Mouse (Mus musculus) lung, postnatal 0 days (tissue): ENCODE measurements at regions not wholly inside any gene's neighbourhood (a gene's known extent, or its start where the extent isn't known, plus 50 kb on each side); places are given as distances from the start of the nearest gene placed in this dataset.

Experiments
- ATAC-seq: fragments of 200-750 bp; cut with Nextera tagmentation; 2 replicates; pipeline ENCODE4 v1.8.0; 2017; ENCODE audit warnings: moderate library complexity
- DNase-seq: peaks from one replicate; pipeline ENCODE4 v3.0.0-alpha.2; 2016; ENCODE audit warnings: low spot score
- H3K27ac ChIP-seq: fragments of 300-500 bp; sonication (generic); 2 replicates; pipeline ENCODE4 v1.5.1; 2014; ENCODE audit warnings: antibody characterized with exemption, mild to moderate bottlenecking, low read length, mixed read lengths
- H3K27me3 ChIP-seq: fragments of 300-500 bp; sonication (generic); replicated peaks from 2 replicates; pipeline ENCODE4 v1.6.1; 2014; ENCODE audit warnings: low read length, mixed read lengths; ENCODE audit not compliant: insufficient read depth
- H3K36me3 ChIP-seq: fragments of 300-500 bp; sonication (generic); 2 replicates; pipeline ENCODE4 v1.6.1; 2014; ENCODE audit warnings: low read length, mixed read lengths; ENCODE audit not compliant: insufficient read depth
- H3K4me1 ChIP-seq: fragments of 300-500 bp; sonication (generic); 2 replicates; pipeline ENCODE4 v1.6.1; 2014; ENCODE audit warnings: antibody characterized with exemption, low read depth, low read length, mixed read lengths; ENCODE audit not compliant: insufficient read depth
- H3K4me2 ChIP-seq: fragments of 300-500 bp; sonication (generic); replicated peaks from 2 replicates; pipeline ENCODE4 v1.6.1; 2014; ENCODE audit warnings: low read depth, mild to moderate bottlenecking, low read length, moderate library complexity, mixed read lengths
- H3K4me3 ChIP-seq: fragments of 300-500 bp; sonication (generic); 2 replicates; pipeline ENCODE4 v1.5.1; 2014; ENCODE audit warnings: low read depth, low read length
- H3K9ac ChIP-seq: fragments of 300-500 bp; sonication (generic); replicated peaks from 2 replicates; pipeline ENCODE4 v1.6.1; 2014; ENCODE audit warnings: low read depth, mild to moderate bottlenecking
- H3K9me3 ChIP-seq: fragments of 300-500 bp; sonication (generic); 2 replicates; pipeline ENCODE4 v1.6.1; 2016; ENCODE audit warnings: low read length, mixed read lengths
- CTCF ChIP-seq: IDR thresholded peaks from 2 replicates; pipeline ENCODE4 v1.5.1; 2016; ENCODE audit warnings: antibody characterized with exemption, mild to moderate bottlenecking
- EP300 ChIP-seq: IDR thresholded peaks from 2 replicates; pipeline ENCODE4 v1.6.1; 2016; ENCODE audit warnings: antibody characterized with exemption, mild to moderate bottlenecking, control low read depth
- WGBS: fragments of 180-500 bp; shearing (Covaris S2); extraction: QIAGEN DNeasy Blood & Tissue Kit; methylation state at CpG from one replicate; pipeline ENCODE4 v1.1.7; 2014; 5-methylcytosine and 5-hydroxymethylcytosine counted together

DNA sequence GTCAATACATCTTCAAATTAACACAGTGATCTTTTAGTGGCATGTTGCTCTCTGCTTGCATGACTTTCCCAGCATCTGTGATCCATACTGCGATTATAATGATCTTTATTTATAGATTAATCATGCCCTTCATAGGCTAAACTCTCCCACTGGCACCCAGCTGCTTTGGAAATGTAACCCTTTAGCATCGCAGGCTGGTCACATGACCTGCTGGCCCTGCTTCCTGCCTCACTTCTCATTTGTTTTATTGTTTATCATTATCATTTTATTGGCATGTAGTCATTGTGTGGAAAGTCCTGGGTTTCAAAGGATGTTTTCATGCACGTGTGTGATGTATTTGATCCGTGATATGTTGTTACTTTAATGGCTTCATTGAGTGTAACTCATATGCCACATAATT lies 384.4 kb upstream of the Pmfbp1 start:
- Histone ChIP-seq H3K4me2 (no peak overlapping the region), H3K4me3 (no peak overlapping the region), H3K27me3 (no peaks in the 10 kb centered on the region), H3K9ac (no peak overlapping the region), H3K36me3 (no peaks in the 10 kb centered on the region), H3K9me3 (no peaks in the 10 kb centered on the region), H3K4me1 (no peaks in the 10 kb centered on the region), H3K27ac (no peak overlapping the region)
- ATAC-seq (no peak), DNase-seq (no peak)
- TF ChIP-seq EP300 (no peak), CTCF (no peak)
- WGBS = 60% methylated on average over 4 of the region's 4 CpGs

DNA sequence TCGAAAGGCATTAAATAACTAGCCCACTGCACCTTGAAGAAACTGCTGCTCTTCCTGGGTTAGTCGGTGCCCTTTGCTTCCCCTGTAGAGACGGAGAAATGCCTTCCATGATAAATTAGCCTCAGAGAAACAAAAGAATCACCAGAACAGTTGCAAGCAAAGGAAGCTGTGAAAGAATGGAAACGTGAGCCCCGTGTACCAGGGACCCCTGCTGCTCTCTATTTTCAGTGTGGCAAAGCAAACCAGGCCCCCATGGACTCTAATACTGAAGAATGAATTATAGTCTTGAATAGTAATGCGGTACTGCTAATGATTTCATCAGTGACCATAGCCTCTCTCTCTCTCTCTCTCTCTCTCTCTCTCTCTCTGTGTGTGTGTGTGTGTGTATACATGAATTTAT lies 372.1 kb upstream of the Pmfbp1 start:
- Histone ChIP-seq H3K27ac (no peak overlapping the region), H3K4me3 (no peak overlapping the region), H3K9me3 (no peaks in the 10 kb centered on the region), H3K9ac (no peak overlapping the region), H3K36me3 (no peaks in the 10 kb centered on the region), H3K27me3 (no peaks in the 10 kb centered on the region), H3K4me1 (no peaks in the 10 kb centered on the region), H3K4me2 (no peak overlapping the region)
- TF ChIP-seq CTCF (no peak), EP300 (no peak)
- ATAC-seq (no peak), DNase-seq (no peak)
- 45% methylated on average over 6 of the region's 6 CpGs for WGBS

DNA sequence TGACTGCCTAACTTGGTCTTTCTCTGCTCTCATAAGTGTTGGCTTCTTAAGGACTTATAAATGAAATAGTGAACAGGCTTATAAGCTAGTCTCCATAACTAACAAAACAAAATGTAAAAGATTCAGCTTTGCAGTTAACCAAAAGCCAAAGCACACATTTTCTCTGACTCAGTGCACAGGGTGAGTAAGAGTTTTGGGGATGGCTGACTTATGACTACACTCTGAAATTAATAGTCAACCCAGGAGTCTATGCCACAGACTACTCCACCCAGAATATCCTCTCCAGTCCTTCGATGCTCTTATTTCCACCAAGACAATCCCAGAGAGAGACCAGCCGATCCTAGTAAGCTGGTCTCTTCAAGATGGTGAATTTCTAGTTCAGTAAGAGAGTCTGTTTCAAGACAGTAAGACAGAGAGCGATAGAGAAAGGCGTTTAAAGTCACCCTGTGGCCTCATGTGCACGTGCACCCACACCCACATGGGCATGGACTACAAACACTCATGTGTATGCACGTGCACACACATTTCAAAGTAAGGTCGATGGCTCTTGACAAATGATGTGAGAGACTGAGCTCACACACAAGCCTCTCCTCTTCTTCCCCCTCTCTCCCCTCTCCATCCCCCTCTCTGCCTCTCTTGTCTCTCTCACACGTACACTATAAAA lies 351.2 kb upstream of the Pmfbp1 start:
- Histone ChIP-seq H3K9me3 (no peaks in the 10 kb centered on the region), H3K27ac (no peak overlapping the region), H3K4me1 (no peaks in the 10 kb centered on the region), H3K36me3 (no peaks in the 10 kb centered on the region), H3K4me3 (no peak overlapping the region), H3K27me3 (no peaks in the 10 kb centered on the region), H3K9ac (no peak overlapping the region), H3K4me2 (no peak overlapping the region)
- DNase-seq = no peak
- 59% methylated on average over 8 of the region's 8 CpGs for WGBS
- no peak for TF ChIP-seq CTCF
- no peak for TF ChIP-seq EP300
- no peak for ATAC-seq

DNA sequence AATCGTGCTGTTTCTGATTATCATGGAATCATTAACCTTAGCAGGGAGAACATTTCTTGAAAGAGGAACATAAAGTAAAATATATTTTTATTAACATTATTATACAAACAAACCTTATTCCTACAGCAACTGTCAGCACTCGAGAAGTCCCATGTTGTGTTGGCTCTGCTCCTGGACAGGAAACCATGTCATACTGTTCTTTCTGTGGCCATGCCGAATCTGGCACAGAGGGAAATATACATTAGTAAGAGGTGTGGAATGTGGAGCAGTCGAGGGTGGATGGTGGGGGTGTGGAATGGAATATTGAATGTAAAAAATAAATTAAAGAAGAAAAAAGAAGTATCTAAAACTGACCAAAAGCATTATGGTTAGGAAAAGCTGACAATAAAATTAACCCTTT lies 342.1 kb upstream of the Pmfbp1 start:
- WGBS = 55% methylated on average over 4 of the region's 4 CpGs
- no peak overlapping the region for H3K4me3 ChIP-seq
- TF ChIP-seq EP300 (no peak), CTCF (no peak)
- H3K9me3 ChIP-seq = no peaks in the 10 kb centered on the region
- no peaks in the 10 kb centered on the region for H3K36me3 ChIP-seq
- ATAC-seq = no peak
- no peaks in the 10 kb centered on the region for H3K27me3 ChIP-seq
- no peak overlapping the region for H3K9ac ChIP-seq
- no peak overlapping the region for H3K4me2 ChIP-seq
- no peak overlapping the region for H3K27ac ChIP-seq
- H3K4me1 ChIP-seq = no peaks in the 10 kb centered on the region
- DNase-seq = no peak

DNA sequence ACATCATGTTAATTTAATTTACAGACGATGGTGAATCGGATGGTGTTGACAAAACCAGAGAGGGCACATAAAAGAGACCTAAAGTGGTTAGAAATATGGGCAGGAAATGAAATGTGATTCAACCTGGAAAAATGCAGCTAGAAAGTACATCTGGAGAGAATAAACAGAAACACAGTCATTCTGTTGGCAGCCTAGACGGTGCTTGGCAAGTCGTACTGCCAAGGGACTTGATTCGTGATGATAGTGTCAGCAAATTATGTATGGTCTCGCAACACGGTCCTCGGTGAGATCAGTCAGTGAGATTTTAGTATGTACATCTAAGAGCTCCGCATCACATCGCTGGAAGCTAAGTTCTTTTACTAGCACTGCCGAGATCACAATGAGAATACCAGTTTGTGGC lies 338.3 kb upstream of the Pmfbp1 start:
- Histone ChIP-seq H3K27me3 (no peaks in the 10 kb centered on the region), H3K36me3 (no peaks in the 10 kb centered on the region), H3K9me3 (no peaks in the 10 kb centered on the region), H3K9ac (no peak overlapping the region), H3K4me2 (no peak overlapping the region), H3K4me3 (no peak overlapping the region), H3K4me1 (no peaks in the 10 kb centered on the region), H3K27ac (no peak overlapping the region)
- WGBS = 64% methylated on average over 11 of the region's 11 CpGs
- DNase-seq (peak; percentile 38), ATAC-seq (peak; percentile 49; the same call in 1 of the 2 replicates)
- TF ChIP-seq EP300 = no peak
- TF ChIP-seq CTCF = no peak

DNA sequence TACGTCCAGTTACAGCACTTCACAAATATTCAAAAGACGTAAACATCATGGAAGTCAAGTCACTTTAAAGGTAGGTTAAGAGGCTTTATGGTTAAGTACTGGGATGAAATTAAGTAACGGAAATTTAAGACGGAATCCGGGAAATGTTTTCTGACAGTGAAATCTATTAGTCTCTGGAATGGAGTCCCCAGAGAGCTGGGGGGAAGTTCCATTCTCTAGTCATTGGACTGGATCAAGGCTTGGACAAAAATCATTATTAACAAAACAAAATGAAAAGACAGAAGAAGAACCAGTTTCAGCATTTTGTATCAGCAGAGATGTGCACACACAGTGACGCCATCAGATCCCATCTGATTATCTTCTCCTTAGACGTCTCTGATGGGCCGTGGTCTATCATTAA lies 337.8 kb upstream of the Pmfbp1 start:
- Histone ChIP-seq H3K4me3 (no peak overlapping the region), H3K4me2 (no peak overlapping the region), H3K27me3 (no peaks in the 10 kb centered on the region), H3K9ac (no peak overlapping the region), H3K4me1 (no peaks in the 10 kb centered on the region), H3K9me3 (no peaks in the 10 kb centered on the region), H3K27ac (no peak overlapping the region), H3K36me3 (no peaks in the 10 kb centered on the region)
- TF ChIP-seq EP300 (no peak), CTCF (no peak)
- WGBS = 79% methylated on average over 8 of the region's 8 CpGs
- ATAC-seq (no peak), DNase-seq (no peak)

DNA sequence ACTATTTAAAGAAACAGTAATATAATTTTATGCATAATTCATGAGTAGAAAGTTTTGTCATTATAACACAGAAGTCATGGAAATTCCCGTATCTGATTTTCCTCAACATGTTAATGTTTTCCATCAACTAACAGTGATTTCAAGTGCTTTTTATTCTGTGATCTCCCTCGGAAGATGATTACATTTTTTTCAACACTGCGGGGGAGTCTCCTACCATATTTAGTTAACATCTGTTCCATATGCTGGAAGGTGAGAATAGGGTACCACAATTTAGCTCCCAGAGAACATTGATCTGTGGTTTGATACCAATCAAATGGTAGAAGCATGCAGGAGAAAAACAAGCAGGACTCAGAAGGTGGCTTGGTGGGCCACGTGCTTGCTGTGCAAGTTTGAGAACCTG lies 321.1 kb upstream of the Pmfbp1 start:
- 79% methylated on average over 4 of the region's 4 CpGs for WGBS
- no peaks in the 10 kb centered on the region for H3K4me1 ChIP-seq
- ATAC-seq = no peak

More for the DNA sequence above, 321.1 kb upstream of the Pmfbp1 start:
- no peak overlapping the region for H3K4me3 ChIP-seq
- H3K9me3 ChIP-seq = no peaks in the 10 kb centered on the region
- DNase-seq = no peak
- H3K9ac ChIP-seq = no peak overlapping the region
- no peak overlapping the region for H3K27ac ChIP-seq
- H3K36me3 ChIP-seq = no peaks in the 10 kb centered on the region
- H3K27me3 ChIP-seq = no peaks in the 10 kb centered on the region
- H3K4me2 ChIP-seq = no peak overlapping the region
- TF ChIP-seq CTCF (no peak), EP300 (no peak)
